Mouse (Mus musculus) kidney, adult 18-20 months (tissue): Measurements from ENCODE around the gene Rbm10.
A peak's percentile ranks its signal among the peaks of the same experiment; 100 is the strongest.

Experiments used
- DNase-seq: peaks from one replicate; pipeline ENCODE4 v3.0.0; 2021

Gene Rbm10

GRCm38 (mm10) chrX:20617176-20617902 is at the start of gene Rbm10, which contains the start of gene Ndufb11:
TSS of gene Rbm10 (plus strand) at chrX:20617503.
TSS of gene Ndufb11 (minus strand) at chrX:20617619.
- DNase-seq = peak; percentile 84

GRCm38 (mm10) chrX:20571024-20571423 is 46.3 kb upstream of the Rbm10 start:
- no peak for DNase-seq

- no peak for DNase-seq
Measured at GRCm38 (mm10) chrX:20572683-20573082, 44.6 kb upstream of the Rbm10 start.

- no peak for DNase-seq
Measured at GRCm38 (mm10) chrX:20573927-20574326, 43.4 kb upstream of the Rbm10 start.

GRCm38 (mm10) chrX:20587968-20588367 is 29.3 kb upstream of the Rbm10 start:
- peak; percentile 22 for DNase-seq

GRCm38 (mm10) chrX:20608500-20608899 is 8.8 kb upstream of the Rbm10 start:
- no peak for DNase-seq

- DNase-seq = no peak
Measured at GRCm38 (mm10) chrX:20616861-20617175, 485 bp upstream of the Rbm10 start.

- DNase-seq = no peak
Measured at GRCm38 (mm10) chrX:20617903-20618399, 648 bp downstream of the Rbm10 start.

GRCm38 (mm10) chrX:20638141-20638540 is 20.8 kb downstream of the Rbm10 start:
- DNase-seq = no peak

GRCm38 (mm10) chrX:20644780-20645179 is 27.5 kb downstream of the Rbm10 start:
- no peak for DNase-seq

- DNase-seq = no peak
Measured at GRCm38 (mm10) chrX:20657593-20657992, 40.3 kb downstream of the Rbm10 start.

GRCm38 (mm10) chrX:20658026-20658652 is 40.8 kb downstream of the Rbm10 start, which contains the start of gene Uba1:
TSS of gene Uba1 (plus strand) at chrX:20658326.
- peak; percentile 68 for DNase-seq

- DNase-seq = peak; percentile 15
Measured at GRCm38 (mm10) chrX:20658891-20659406, 41.6 kb downstream of the Rbm10 start.

- no peak for DNase-seq
Measured at GRCm38 (mm10) chrX:20662317-20662715, 45.0 kb downstream of the Rbm10 start.

- DNase-seq = peak; percentile 83
Measured at GRCm38 (mm10) chrX:20662716-20663443, 45.6 kb downstream of the Rbm10 start.

GRCm38 (mm10) chrX:20663444-20663790 is 46.1 kb downstream of the Rbm10 start:
- peak; percentile 29 for DNase-seq

GRCm38 (mm10) chrX:20687519-20688067 is 70.3 kb downstream of the Rbm10 start, which contains the start of gene Cdk16:
TSS of gene Cdk16 (plus strand) at chrX:20687954.
- no peak for DNase-seq

- DNase-seq = peak; percentile 84
Measured at GRCm38 (mm10) chrX:20688068-20688547, 70.8 kb downstream of the Rbm10 start.

- peak; percentile 54 for DNase-seq
Measured at GRCm38 (mm10) chrX:20688615-20689014, 71.3 kb downstream of the Rbm10 start.

GRCm38 (mm10) chrX:20691566-20691965 is 74.3 kb downstream of the Rbm10 start:
- DNase-seq = no peak

- no peak for DNase-seq
Measured at GRCm38 (mm10) chrX:20692616-20693015, 75.3 kb downstream of the Rbm10 start.

- no peak for DNase-seq
Measured at GRCm38 (mm10) chrX:20695842-20696241, 78.5 kb downstream of the Rbm10 start.
